Mouse (Mus musculus) megakaryocyte, embryonic 14.5 days (primary cell): ENCODE measurements around the gene Hdac5.

Experiments
- FLI1 ChIP-seq: IDR thresholded peaks from 2 replicates; pipeline ENCODE4 v1.6.1; 2012; ENCODE audit warnings: low read length, inconsistent platforms, mixed read lengths
- GATA1 ChIP-seq: IDR thresholded peaks from 3 replicates; pipeline ENCODE4 v1.6.1; 2012; ENCODE audit warnings: mixed read lengths, low read length, inconsistent platforms, borderline replicate concordance

DNA sequence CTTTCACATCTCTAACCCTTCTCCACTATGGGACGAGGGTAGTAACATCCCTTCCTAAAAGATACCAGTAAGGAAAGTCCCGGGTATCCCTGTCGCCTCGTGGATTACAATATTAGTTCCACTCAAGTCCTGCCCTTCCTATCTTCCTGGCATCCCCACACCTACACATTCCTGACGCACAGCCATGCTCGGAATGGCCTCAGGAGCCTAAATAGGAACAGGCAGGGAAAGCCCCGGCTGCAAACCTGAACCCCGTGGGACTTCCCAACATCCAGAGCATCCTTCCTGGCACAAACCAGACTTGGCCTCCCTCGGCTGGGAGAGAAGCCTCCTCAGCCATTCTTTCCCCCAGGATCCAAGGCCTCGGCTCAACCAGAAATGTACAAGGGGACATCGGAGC lies 14.5 kb downstream of the Hdac5 start:
- TF ChIP-seq GATA1 (no peak), FLI1 (no peak)
